Mouse (Mus musculus) embryonic stem cell, embryonic (primary cell): Measurements from ENCODE around the gene Stk11.

Experiments used
- CTCF ChIA-PET, 4 experiments: fragments of 300-600 bp in 2 of 4; fragments of 350-600 bp in 2 of 4; sonication (Branson Sonifier 250); formaldehyde crosslinking; loops; one replicate each; lab custom pipeline; 2022; ENCODE audit warnings: inconsistent platforms in 2 of 4; lab: Charles Lee
- POLR2A ChIA-PET, 4 experiments: fragments of 300-600 bp in 2 of 4; fragments of 350-600 bp in 2 of 4; sonication (Branson Sonifier 250); formaldehyde crosslinking; loops; one replicate each; lab custom pipeline; 2022; ENCODE audit warnings: antibody characterized with exemption in 4 of 4, inconsistent platforms in 1 of 4; lab: Charles Lee

Gene Stk11

GRCm38 (mm10) chr10:80115290-80115943, at the start of gene Stk11:
TSS of gene Stk11 (plus strand) at chr10:80115803.
- POLR2A ChIA-PET = interaction anchor here (0.5 to 3.2 kb wide), 70 partner anchors 9 to 1180 kb away, joined by 3 to 28 read pairs (median 4); partner anchors contain the start of genes Tmem259 (in 3 of the 4), Polr2e (in 2 of the 4), Ptbp1 (in 2 of the 4) and Wdr18 (in 2 of the 4)
- CTCF ChIA-PET = interaction anchor here (0.5 to 1.6 kb wide), 26 partner anchors 10 to 394 kb away, joined by 3 to 13 read pairs (median 3); partner anchors contain the start of genes Cbarp (in 1 of the 4), Grin3b (in 1 of the 4), Rps15 (in 1 of the 4) and Sbno2 (in 1 of the 4)

GRCm38 (mm10) chr10:80069251-80069650, 46.4 kb upstream of the Stk11 start:
- ChIA-PET CTCF (interaction anchor here in 1 of 4 experiments (0.7 kb wide), 1 partner anchor 93 kb away, joined by 3 read pairs; no protein-coding TSS in a partner anchor), POLR2A (interaction anchor here in 3 of 4 experiments (0.7 to 1.7 kb wide), 5 partner anchors 11 to 856 kb away, joined by 3 to 4 read pairs (median 3); no protein-coding TSS in a partner anchor)

GRCm38 (mm10) chr10:80069948-80070450, 45.6 kb upstream of the Stk11 start:
- POLR2A ChIA-PET = interaction anchor here in 2 of 4 experiments (1.7 kb wide), 2 partner anchors 16 to 17 kb away, joined by 4 to 5 read pairs; no protein-coding TSS in a partner anchor
- CTCF ChIA-PET = no interaction called here

- CTCF ChIA-PET = interaction anchor here in 2 of 4 experiments (0.6 to 1.0 kb wide), 2 partner anchors 22 to 157 kb away, joined by 3 read pairs; no protein-coding TSS in a partner anchor
Measured at GRCm38 (mm10) chr10:80070837-80071515, 44.6 kb upstream of the Stk11 start.

GRCm38 (mm10) chr10:80071516-80071900, 44.1 kb upstream of the Stk11 start:
- CTCF ChIA-PET = interaction anchor here in 2 of 4 experiments (0.6 to 1.0 kb wide), 2 partner anchors 21 to 112 kb away, joined by 3 to 5 read pairs; partner anchors contain the start of gene Wdr18 (in 1 of the 2)
- POLR2A ChIA-PET = interaction anchor here in 3 of 4 experiments (0.7 to 2.1 kb wide), 19 partner anchors 13 to 214 kb away, joined by 3 to 27 read pairs (median 5); partner anchors contain the start of gene Sbno2 (in 1 of the 3)

More at GRCm38 (mm10) chr10:80070837-80071515, 44.6 kb upstream of the Stk11 start:
- POLR2A ChIA-PET = interaction anchor here (0.6 to 2.1 kb wide), 22 partner anchors 13 to 419 kb away, joined by 3 to 27 read pairs (median 4); partner anchors contain the start of genes Sbno2 (in 1 of the 4) and Tmem259 (in 1 of the 4)

GRCm38 (mm10) chr10:80072623-80073489, 42.7 kb upstream of the Stk11 start:
- ChIA-PET POLR2A (interaction anchor here in 2 of 4 experiments (0.9 to 2.3 kb wide), 10 partner anchors 15 to 95 kb away, joined by 3 to 27 read pairs (median 5); no protein-coding TSS in a partner anchor), CTCF (no interaction called here)

GRCm38 (mm10) chr10:80074813-80075601, 40.6 kb upstream of the Stk11 start:
- CTCF ChIA-PET = interaction anchor here in 2 of 4 experiments (0.7 to 1.5 kb wide), 9 partner anchors 9 to 299 kb away, joined by 3 to 8 read pairs (median 3); no protein-coding TSS in a partner anchor
- POLR2A ChIA-PET = interaction anchor here in 3 of 4 experiments (0.6 to 2.4 kb wide), 29 partner anchors 11 to 438 kb away, joined by 3 to 12 read pairs (median 4); partner anchors contain the start of genes Dazap1 (in 1 of the 3), Gamt (in 1 of the 3), Med16 (in 1 of the 3) and Tmem259 (in 1 of the 3)

- CTCF ChIA-PET = interaction anchor here in 3 of 4 experiments (0.6 to 1.5 kb wide), 12 partner anchors 10 to 812 kb away, joined by 3 to 8 read pairs (median 3); no protein-coding TSS in a partner anchor
- POLR2A ChIA-PET = interaction anchor here in 3 of 4 experiments (0.6 to 2.4 kb wide), 25 partner anchors 10 to 185 kb away, joined by 3 to 12 read pairs (median 4); partner anchors contain the start of genes Dazap1 (in 1 of the 3), Gamt (in 1 of the 3), Tmem259 (in 1 of the 3) and Wdr18 (in 1 of the 3)
Measured at GRCm38 (mm10) chr10:80075924-80076323, 39.7 kb upstream of the Stk11 start.

- CTCF ChIA-PET = interaction anchor here in 3 of 4 experiments (0.6 to 1.5 kb wide), 3 partner anchors 10 to 812 kb away, joined by 3 to 8 read pairs (median 4); no protein-coding TSS in a partner anchor
- POLR2A ChIA-PET = interaction anchor here in 3 of 4 experiments (0.8 to 2.4 kb wide), 17 partner anchors 10 to 185 kb away, joined by 3 to 12 read pairs (median 4); partner anchors contain the start of genes Dazap1 (in 1 of the 3), Gamt (in 1 of the 3), Tmem259 (in 1 of the 3) and Wdr18 (in 1 of the 3)
Measured at GRCm38 (mm10) chr10:80076386-80076785, 39.2 kb upstream of the Stk11 start.

GRCm38 (mm10) chr10:80077312-80077711, 38.3 kb upstream of the Stk11 start:
- ChIA-PET POLR2A (interaction anchor here in 3 of 4 experiments (0.5 to 0.6 kb wide), 3 partner anchors 19 to 87 kb away, joined by 3 to 4 read pairs (median 3); no protein-coding TSS in a partner anchor), CTCF (interaction anchor here in 1 of 4 experiments (0.6 to 1.0 kb wide), 2 partner anchors 91 to 93 kb away, joined by 3 read pairs; partner anchors contain the start of gene Tmem259)

GRCm38 (mm10) chr10:80078366-80078765, 37.2 kb upstream of the Stk11 start:
- POLR2A ChIA-PET = interaction anchor here in 3 of 4 experiments (0.6 to 1.1 kb wide), 6 partner anchors 25 to 94 kb away, joined by 3 to 5 read pairs (median 3); no protein-coding TSS in a partner anchor
- CTCF ChIA-PET = no interaction called here

GRCm38 (mm10) chr10:80080396-80081070, 35.1 kb upstream of the Stk11 start:
- POLR2A ChIA-PET = interaction anchor here in 3 of 4 experiments (0.7 to 1.9 kb wide), 14 partner anchors 10 to 172 kb away, joined by 3 to 6 read pairs (median 4); partner anchors contain the start of genes Med16 (in 1 of the 3), Sbno2 (in 1 of the 3) and Tmem259 (in 1 of the 3)
- CTCF ChIA-PET = interaction anchor here in 1 of 4 experiments (0.8 to 1.0 kb wide), 2 partner anchors 31 to 35 kb away, joined by 3 to 4 read pairs; partner anchors contain the start of gene Stk11

- CTCF ChIA-PET = interaction anchor here in 1 of 4 experiments (0.8 to 1.0 kb wide), 2 partner anchors 31 to 34 kb away, joined by 3 to 4 read pairs; partner anchors contain the start of gene Stk11
- POLR2A ChIA-PET = interaction anchor here in 2 of 4 experiments (0.7 to 1.9 kb wide), 10 partner anchors 9 to 173 kb away, joined by 3 to 6 read pairs (median 4); partner anchors contain the start of genes Med16 (in 1 of the 2) and Tmem259 (in 1 of the 2)
Measured at GRCm38 (mm10) chr10:80081075-80081474, 34.5 kb upstream of the Stk11 start.

- ChIA-PET CTCF (interaction anchor here in 2 of 4 experiments (0.9 to 1.1 kb wide), 2 partner anchors 51 to 176 kb away, joined by 3 to 4 read pairs; partner anchors contain the start of gene Dazap1 (in 1 of the 2)), POLR2A (interaction anchor here in 3 of 4 experiments (0.5 to 2.3 kb wide), 6 partner anchors 11 to 201 kb away, joined by 3 to 7 read pairs (median 4); no protein-coding TSS in a partner anchor)
Measured at GRCm38 (mm10) chr10:80084817-80085487, 30.7 kb upstream of the Stk11 start.
